Mouse (Mus musculus) hindbrain, embryonic 13.5 days (tissue): ENCODE results near the gene Trhr2. TPM values are rescaled to one million over a fixed set of nuclear protein-coding genes. Genes with fewer than 3 reads are reported as not detected.
"Not testable (repeated sequence)": the region's sequence is repeated elsewhere in the genome, so short reads cannot be mapped to it uniquely, and the experiment has no call there.

Experiments
- ATAC-seq: fragments of 200-750 bp; cut with Nextera tagmentation; 2 replicates; pipeline ENCODE4 v1.8.0; 2017; ENCODE audit warnings: moderate TSS enrichment; ENCODE audit not compliant: low FRiP score
- H3K27ac ChIP-seq: fragments of 300-500 bp; sonication (generic); 2 replicates; pipeline ENCODE4 v1.5.1; 2015; ENCODE audit warnings: inconsistent platforms, mild to moderate bottlenecking, moderate library complexity
- H3K27me3 ChIP-seq: fragments of 300-500 bp; sonication (generic); 2 replicates; pipeline ENCODE4 v1.6.1; 2015; ENCODE audit warnings: mild to moderate bottlenecking, inconsistent platforms
- H3K36me3 ChIP-seq: fragments of 300-500 bp; sonication (generic); 2 replicates; pipeline ENCODE4 v1.6.1; 2015; ENCODE audit warnings: mild to moderate bottlenecking, inconsistent platforms
- H3K4me1 ChIP-seq: fragments of 300-500 bp; sonication (generic); replicated peaks from 2 replicates; pipeline ENCODE4 v1.6.1; 2015; ENCODE audit warnings: inconsistent platforms
- H3K4me2 ChIP-seq: fragments of 300-500 bp; sonication (generic); 2 replicates; pipeline ENCODE4 v1.6.1; 2015; ENCODE audit warnings: inconsistent platforms, mild to moderate bottlenecking, moderate library complexity
- H3K4me3 ChIP-seq: fragments of 300-500 bp; sonication (generic); 2 replicates; pipeline ENCODE4 v1.5.1; 2015; ENCODE audit warnings: mild to moderate bottlenecking, inconsistent platforms
- H3K9ac ChIP-seq: fragments of 300-500 bp; sonication (generic); 2 replicates; pipeline ENCODE4 v1.6.1; 2015; ENCODE audit warnings: mild to moderate bottlenecking, inconsistent platforms
- H3K9me3 ChIP-seq: fragments of 300-500 bp; sonication (generic); 2 replicates; pipeline ENCODE4 v1.6.1; 2016; ENCODE audit warnings: inconsistent platforms
- WGBS: fragments of 180-500 bp; shearing (Covaris S2); methylation state at CpG from one replicate; pipeline ENCODE4 v1.1.7; 2015; 5-methylcytosine and 5-hydroxymethylcytosine counted together
- polyA plus RNA-seq: library from polyadenylated mRNA; unstranded; fragments of >200 nt; fragmentation: Nextera tagmentation; extraction: Ambion mirVana; gene quantifications from 2 replicates; pipeline ENCODE4 v1.2.1, GENCODE M21; 2015

Gene Trhr2
- polyA plus RNA-seq, 1 experiment from 2014 or later, result not detected

- H3K27ac ChIP-seq, result peak overlapping the region; percentile 35; the same call in 1 of the 2 replicates
- H3K4me3 ChIP-seq, result no peak overlapping the region
- 82% methylated on average over 2 of the region's 2 CpGs for WGBS
- ATAC-seq, result no peak
- H3K9me3 ChIP-seq, result no peaks in the 10 kb centered on the region
- no peaks in the 10 kb centered on the region for H3K36me3 ChIP-seq
- peaks cover 5% of the 10 kb centered on the region; the same call in 1 of the 2 replicates for H3K27me3 ChIP-seq
- 0 out of 2 replicates have a peak overlapping the region, but pooled peaks have one; percentile 70 for H3K9ac ChIP-seq
- no peak overlapping the region for H3K4me2 ChIP-seq
- H3K4me1 ChIP-seq, result peaks cover 79% of the 10 kb centered on the region
Observed at GRCm38 (mm10) chr8:122325196-122325595, 35.4 kb downstream of the Trhr2 start.

- 0 out of 2 replicates have a peak overlapping the region, but pooled peaks have one; percentile 40 for H3K27ac ChIP-seq
- not testable (repeated sequence) for H3K4me3 ChIP-seq, H3K4me2 ChIP-seq, H3K27me3 ChIP-seq, H3K36me3 ChIP-seq, H3K9me3 ChIP-seq
- WGBS, result 4% methylated on average over 9 of the region's 13 CpGs
- ATAC-seq, result 0 out of 2 replicates have a peak, but pooled peaks have one; percentile 14
- H3K4me1 ChIP-seq, result peaks cover 76% of the 10 kb centered on the region
- H3K9ac ChIP-seq, result peak overlapping the region; percentile 35
Observed at GRCm38 (mm10) chr8:122323951-122324402, 36.6 kb downstream of the Trhr2 start.

GRCm38 (mm10) chr8:122322792-122323191 is 37.8 kb downstream of the Trhr2 start:
- peaks cover 67% of the 10 kb centered on the region for H3K4me1 ChIP-seq
- no peak overlapping the region for H3K4me2 ChIP-seq
- ATAC-seq, result no peak
- H3K27ac ChIP-seq, result no peak overlapping the region
- no peaks in the 10 kb centered on the region for H3K9me3 ChIP-seq
- H3K36me3 ChIP-seq, result no peaks in the 10 kb centered on the region
- 0 out of 2 replicates have a peak overlapping the region, but pooled peaks have one; percentile 0 for H3K9ac ChIP-seq
- no peak overlapping the region for H3K4me3 ChIP-seq
- WGBS, result 67% methylated on average over 11 of the region's 11 CpGs
- H3K27me3 ChIP-seq, result peaks cover 5% of the 10 kb centered on the region; the same call in 1 of the 2 replicates

- H3K27ac ChIP-seq, result no peak overlapping the region
- 0 out of 2 replicates have a peak overlapping the region, but pooled peaks have one; percentile 0 for H3K9ac ChIP-seq
- no peaks in the 10 kb centered on the region for H3K36me3 ChIP-seq
- H3K4me2 ChIP-seq, result no peak overlapping the region
- peaks cover 72% of the 10 kb centered on the region for H3K4me1 ChIP-seq
- peaks cover 5% of the 10 kb centered on the region; the same call in 1 of the 2 replicates for H3K27me3 ChIP-seq
- 91% methylated on average over 7 of the region's 7 CpGs for WGBS
- H3K9me3 ChIP-seq, result no peaks in the 10 kb centered on the region
- no peak for ATAC-seq
- no peak overlapping the region for H3K4me3 ChIP-seq
Observed at GRCm38 (mm10) chr8:122322126-122322525, 38.4 kb downstream of the Trhr2 start.

GRCm38 (mm10) chr8:122321455-122321921 is 39.1 kb downstream of the Trhr2 start:
- Histone ChIP-seq H3K36me3 (no peaks in the 10 kb centered on the region), H3K27ac (peak overlapping the region; percentile 72; the same call in 1 of the 2 replicates), H3K4me2 (no peak overlapping the region), H3K4me1 (peaks cover 73% of the 10 kb centered on the region), H3K27me3 (peaks cover 5% of the 10 kb centered on the region; the same call in 1 of the 2 replicates), H3K4me3 (no peak overlapping the region), H3K9me3 (no peaks in the 10 kb centered on the region), H3K9ac (0 out of 2 replicates have a peak overlapping the region, but pooled peaks have one; percentile 15)
- no peak for ATAC-seq
- WGBS, result 63% methylated on average over 10 of the region's 10 CpGs

GRCm38 (mm10) chr8:122320541-122320940 is 40.0 kb downstream of the Trhr2 start:
- H3K9me3 ChIP-seq, result no peaks in the 10 kb centered on the region
- 10% methylated on average over 3 of the region's 3 CpGs for WGBS
- ATAC-seq, result no peak
- peak overlapping the region; percentile 72 for H3K27ac ChIP-seq
- H3K27me3 ChIP-seq, result no peaks in the 10 kb centered on the region
- H3K36me3 ChIP-seq, result no peaks in the 10 kb centered on the region
- H3K4me2 ChIP-seq, result no peak overlapping the region
- peaks cover 66% of the 10 kb centered on the region for H3K4me1 ChIP-seq
- H3K9ac ChIP-seq, result peak overlapping the region; percentile 24; the same call in 1 of the 2 replicates
- no peak overlapping the region for H3K4me3 ChIP-seq

GRCm38 (mm10) chr8:122319708-122320075 is 40.9 kb downstream of the Trhr2 start:
- no peak overlapping the region for H3K4me3 ChIP-seq
- H3K9me3 ChIP-seq, result no peaks in the 10 kb centered on the region
- no peaks in the 10 kb centered on the region for H3K36me3 ChIP-seq
- no peak overlapping the region for H3K4me2 ChIP-seq
- H3K27me3 ChIP-seq, result no peaks in the 10 kb centered on the region
- WGBS, result 71% methylated on average over 7 of the region's 7 CpGs
- no peak for ATAC-seq
- peaks cover 64% of the 10 kb centered on the region for H3K4me1 ChIP-seq
- no peak overlapping the region for H3K9ac ChIP-seq
- peak overlapping the region; percentile 72; the same call in 1 of the 2 replicates for H3K27ac ChIP-seq

GRCm38 (mm10) chr8:122319045-122319707 is 41.4 kb downstream of the Trhr2 start:
- H3K36me3 ChIP-seq, result no peaks in the 10 kb centered on the region
- H3K4me3 ChIP-seq, result no peak overlapping the region
- H3K9me3 ChIP-seq, result no peaks in the 10 kb centered on the region
- H3K4me2 ChIP-seq, result no peak overlapping the region
- ATAC-seq, result no peak
- peaks cover 59% of the 10 kb centered on the region for H3K4me1 ChIP-seq
- H3K27ac ChIP-seq, result no peak overlapping the region
- no peak overlapping the region for H3K9ac ChIP-seq
- no peaks in the 10 kb centered on the region for H3K27me3 ChIP-seq
- 78% methylated on average over 11 of the region's 11 CpGs for WGBS

- no peak overlapping the region for H3K4me2 ChIP-seq
- H3K9me3 ChIP-seq, result no peaks in the 10 kb centered on the region
- H3K27me3 ChIP-seq, result no peaks in the 10 kb centered on the region; the same call in 1 of the 2 replicates
- peaks cover 55% of the 10 kb centered on the region for H3K4me1 ChIP-seq
- H3K27ac ChIP-seq, result no peak overlapping the region
- H3K9ac ChIP-seq, result no peak overlapping the region
- 59% methylated on average over 8 of the region's 8 CpGs for WGBS
- ATAC-seq, result no peak
- H3K36me3 ChIP-seq, result no peaks in the 10 kb centered on the region
- H3K4me3 ChIP-seq, result no peak overlapping the region
Observed at GRCm38 (mm10) chr8:122317918-122318475, 42.5 kb downstream of the Trhr2 start.

GRCm38 (mm10) chr8:122316402-122316801 is 44.1 kb downstream of the Trhr2 start:
- no peak overlapping the region for H3K4me3 ChIP-seq
- 63% methylated on average over 2 of the region's 2 CpGs for WGBS
- no peak overlapping the region for H3K27ac ChIP-seq
- no peaks in the 10 kb centered on the region for H3K36me3 ChIP-seq
- no peak overlapping the region for H3K4me2 ChIP-seq
- H3K9ac ChIP-seq, result no peak overlapping the region
- H3K9me3 ChIP-seq, result no peaks in the 10 kb centered on the region
- peaks cover 43% of the 10 kb centered on the region for H3K4me1 ChIP-seq
- H3K27me3 ChIP-seq, result no peaks in the 10 kb centered on the region; the same call in 1 of the 2 replicates
- no peak for ATAC-seq

GRCm38 (mm10) chr8:122314899-122315496 is 45.5 kb downstream of the Trhr2 start:
- H3K4me2 ChIP-seq, result no peak overlapping the region
- no peak overlapping the region for H3K4me3 ChIP-seq
- H3K9me3 ChIP-seq, result no peaks in the 10 kb centered on the region
- WGBS, result 60% methylated on average over 13 of the region's 13 CpGs
- H3K9ac ChIP-seq, result no peak overlapping the region
- no peak for ATAC-seq
- no peaks in the 10 kb centered on the region; the same call in 1 of the 2 replicates for H3K27me3 ChIP-seq
- no peak overlapping the region for H3K27ac ChIP-seq
- peaks cover 29% of the 10 kb centered on the region for H3K4me1 ChIP-seq
- H3K36me3 ChIP-seq, result no peaks in the 10 kb centered on the region

GRCm38 (mm10) chr8:122313310-122313709 is 47.2 kb downstream of the Trhr2 start:
- Histone ChIP-seq H3K4me2 (no peak overlapping the region), H3K9ac (no peak overlapping the region), H3K36me3 (no peaks in the 10 kb centered on the region), H3K4me3 (no peak overlapping the region), H3K9me3 (no peaks in the 10 kb centered on the region), H3K27me3 (no peaks in the 10 kb centered on the region; the same call in 1 of the 2 replicates), H3K27ac (no peak overlapping the region), H3K4me1 (peaks cover 33% of the 10 kb centered on the region)
- WGBS, result 70% methylated on average over 12 of the region's 12 CpGs
- no peak for ATAC-seq
